In the genomic region with DNA sequence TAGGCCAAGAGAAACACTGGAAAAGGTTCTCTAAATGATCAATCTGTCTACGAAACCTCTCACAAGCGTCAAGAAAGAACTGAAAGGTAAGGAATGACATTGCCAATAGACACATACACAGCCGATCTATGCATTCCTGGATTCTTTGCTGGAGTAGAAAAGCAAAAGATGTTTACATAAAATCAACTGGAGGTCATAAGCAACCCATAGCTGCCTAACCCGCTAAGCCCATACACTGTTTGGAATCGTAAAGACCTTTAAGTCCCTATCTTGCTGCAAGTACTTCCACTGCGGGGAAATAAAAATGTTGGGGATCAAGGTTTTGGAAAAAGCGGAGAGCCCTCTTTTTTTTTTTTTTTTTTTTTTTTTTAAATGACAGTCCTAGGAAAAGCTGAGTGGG, we compare ENCODE assay signal across 8 mouse cellular contexts. TPM values are rescaled to one million over a fixed set of nuclear protein-coding genes. Genes with fewer than 3 reads are reported as not detected.
A peak's percentile ranks its signal among the peaks of the same experiment; 100 is the strongest.
DNase-seq lines count a peak whose midpoint lies in the region; ATAC-seq and TF ChIP-seq lines count a peak whose summit lies in the region.

No protein-coding gene starts in this region.

- H3K79me2 ChIP-seq in liver, adult 2 months (ENCODE audit: control insufficient read depth, insufficient read depth, low read length), result peaks cover 7% of the 10 kb centered on the region; the same call in 1 of the 2 replicates

- WGBS in liver, adult 2 months, result 8% methylated on average over 7 of the region's 7 CpGs
- 32% methylated on average over 7 of the region's 7 CpGs for WGBS in embryonic facial prominence, embryonic 14.5 days
- 20% methylated on average over 7 of the region's 7 CpGs for WGBS in intestine, postnatal 0 days
- WGBS in neural tube, embryonic 14.5 days, result 41% methylated on average over 7 of the region's 7 CpGs

- no peak for ATAC-seq in embryonic facial prominence, embryonic 14.5 days (ENCODE audit: low read depth)
- ATAC-seq in intestine, postnatal 0 days, result no peak
- ATAC-seq in neural tube, embryonic 14.5 days (ENCODE audit: low read depth), result no peak

- H3K9ac ChIP-seq in liver, adult 2 months (ENCODE audit: low read depth, low read length), result peak overlapping the region; percentile 88
- peak overlapping the region; percentile 90 for H3K9ac ChIP-seq in embryonic facial prominence, embryonic 14.5 days (ENCODE audit: low read depth, low read length)
- H3K9ac ChIP-seq in intestine, postnatal 0 days (ENCODE audit: low read depth, low read length), result peak overlapping the region; percentile 90
- peak overlapping the region; percentile 82 for H3K9ac ChIP-seq in neural tube, embryonic 14.5 days (replicated peaks; ENCODE audit: low read depth, low read length)

- peak; percentile 43 for DNase-seq in liver, adult 2 months (ENCODE audit: extremely low read depth, low read depth, low spot score)
- DNase-seq in liver, result no peak
- no peak for DNase-seq in embryonic facial prominence, embryonic 14.5 days (ENCODE audit: low spot score)
- no peak for DNase-seq in adrenal gland, postnatal 14 days
- DNase-seq in urinary bladder, postnatal 10 days (ENCODE audit: low spot score), result no peak
- DNase-seq in thymus, postnatal 36 days, result no peak

- no peaks in the 10 kb centered on the region for H3K27me3 ChIP-seq in liver, adult 2 months (ENCODE audit: control insufficient read depth, insufficient read depth, low read length)
- H3K27me3 ChIP-seq in embryonic facial prominence, embryonic 14.5 days (replicated peaks; ENCODE audit: control insufficient read depth, insufficient read depth, low read length), result no peaks in the 10 kb centered on the region
- H3K27me3 ChIP-seq in intestine, postnatal 0 days (replicated peaks; ENCODE audit: control insufficient read depth, insufficient read depth, low read length), result no peaks in the 10 kb centered on the region
- H3K27me3 ChIP-seq in neural tube, embryonic 14.5 days (ENCODE audit: control insufficient read depth, insufficient read depth, low read length), result no peaks in the 10 kb centered on the region

- H3K36me3 ChIP-seq in liver, adult 2 months (ENCODE audit: control insufficient read depth, insufficient read depth, low read length), result no peaks in the 10 kb centered on the region
- peaks cover 9% of the 10 kb centered on the region for H3K36me3 ChIP-seq in embryonic facial prominence, embryonic 14.5 days (ENCODE audit: control insufficient read depth, insufficient read depth, low read length)
- no peaks in the 10 kb centered on the region for H3K36me3 ChIP-seq in intestine, postnatal 0 days (ENCODE audit: control insufficient read depth, insufficient read depth)
- H3K36me3 ChIP-seq in neural tube, embryonic 14.5 days (ENCODE audit: control insufficient read depth, insufficient read depth, low read length), result no peaks in the 10 kb centered on the region

- peaks cover 12% of the 10 kb centered on the region; the same call in 1 of the 2 replicates for H3K4me1 ChIP-seq in liver, adult 2 months (ENCODE audit: control insufficient read depth, insufficient read depth, low read length)
- H3K4me1 ChIP-seq in embryonic facial prominence, embryonic 14.5 days (ENCODE audit: control insufficient read depth, insufficient read depth, low read length), result peaks cover 23% of the 10 kb centered on the region
- 0 out of 2 replicates have a peak, but pooled peaks cover 6% of the 10 kb centered on the region for H3K4me1 ChIP-seq in intestine, postnatal 0 days (replicated peaks; ENCODE audit: control insufficient read depth, insufficient read depth, low read length)
- H3K4me1 ChIP-seq in neural tube, embryonic 14.5 days (ENCODE audit: control insufficient read depth, insufficient read depth, low read length), result peaks cover 24% of the 10 kb centered on the region

- no peak for TF ChIP-seq POLR2A in liver, adult 2 months (IDR thresholded peaks at IDR 0.05; ENCODE audit: extremely low read depth, insufficient read depth, low read length)

- peak overlapping the region; percentile 92 for H3K27ac ChIP-seq in liver, adult 2 months (replicated peaks; ENCODE audit: insufficient read depth, low read depth, low read length)
- H3K27ac ChIP-seq in embryonic facial prominence, embryonic 14.5 days (replicated peaks; ENCODE audit: low read depth, low read length), result no peak overlapping the region
- H3K27ac ChIP-seq in intestine, postnatal 0 days (ENCODE audit: low read depth, low read length), result peak overlapping the region; percentile 87
- H3K27ac ChIP-seq in neural tube, embryonic 14.5 days (ENCODE audit: low read depth, low read length), result no peak overlapping the region

- peak overlapping the region; percentile 88 for H3K4me3 ChIP-seq in liver, adult 2 months (ENCODE audit: insufficient read depth, low read depth, low read length)
- H3K4me3 ChIP-seq in embryonic facial prominence, embryonic 14.5 days (ENCODE audit: low read depth, low read length), result peak overlapping the region; percentile 84
- peak overlapping the region; percentile 84 for H3K4me3 ChIP-seq in intestine, postnatal 0 days (ENCODE audit: low read depth, low read length)
- peak overlapping the region; percentile 83 for H3K4me3 ChIP-seq in neural tube, embryonic 14.5 days (ENCODE audit: low read depth, low read length)

- no peak for TF ChIP-seq CTCF in liver, adult 2 months (IDR thresholded peaks at IDR 0.05; ENCODE audit: low read depth, low read length)
- TF ChIP-seq CTCF in intestine, postnatal 0 days (IDR thresholded peaks at IDR 0.05; ENCODE audit: low read depth), result no peak

- peak overlapping the region; percentile 71 for H3K4me2 ChIP-seq in embryonic facial prominence, embryonic 14.5 days (ENCODE audit: low read depth, low read length)
- peak overlapping the region; percentile 83 for H3K4me2 ChIP-seq in intestine, postnatal 0 days (replicated peaks; ENCODE audit: low read depth)
- H3K4me2 ChIP-seq in neural tube, embryonic 14.5 days (ENCODE audit: low read depth, low read length), result peak overlapping the region; percentile 69

- no peaks in the 10 kb centered on the region for H3K9me3 ChIP-seq in embryonic facial prominence, embryonic 14.5 days (ENCODE audit: control insufficient read depth, low read length)
- no peaks in the 10 kb centered on the region for H3K9me3 ChIP-seq in intestine, postnatal 0 days (ENCODE audit: control insufficient read depth)
- no peaks in the 10 kb centered on the region for H3K9me3 ChIP-seq in neural tube, embryonic 14.5 days (ENCODE audit: control insufficient read depth, low read length)

RNA-seq across cellular contexts. Expression of gene Vmp1, which starts 0.8 kb away (rescaled TPM):
- total RNA-seq in liver, adult 2 months (2014; rRNA removed), result 91.9 and 93.6 TPM in 2 replicates
- 37.8 and 43.6 TPM in 2 replicates for polyA plus RNA-seq in liver, adult 2 months (2012; rRNA removed)
- 86.6 and 96.2 TPM in 2 replicates for polyA plus RNA-seq in embryonic facial prominence, embryonic 14.5 days (2014; fragmentation: Nextera tagmentation; extraction: Ambion mirVana)
- 387 and 408 TPM in 2 replicates for polyA plus RNA-seq in intestine, postnatal 0 days (2015; fragmentation: Nextera tagmentation; extraction: Ambion mirVana)
- polyA plus RNA-seq in neural tube, embryonic 14.5 days (2014; fragmentation: Nextera tagmentation; extraction: Ambion mirVana), result 136 and 151 TPM in 2 replicates
- 118 and 119 TPM in 2 replicates for total RNA-seq in adrenal gland, postnatal 14 days (2021)

RNA-seq across cellular contexts. Expression of gene Ptrh2, which starts 0.9 kb away (rescaled TPM):
- total RNA-seq in liver, adult 2 months (2014; rRNA removed), result 8.1 and 9.2 TPM in 2 replicates
- polyA plus RNA-seq in liver, adult 2 months (2012; rRNA removed), result 5.0 and 5.2 TPM in 2 replicates
- 25.9 and 26.9 TPM in 2 replicates for polyA plus RNA-seq in embryonic facial prominence, embryonic 14.5 days (2014; fragmentation: Nextera tagmentation; extraction: Ambion mirVana)
- 14.2 and 14.6 TPM in 2 replicates for polyA plus RNA-seq in intestine, postnatal 0 days (2015; fragmentation: Nextera tagmentation; extraction: Ambion mirVana)
- polyA plus RNA-seq in neural tube, embryonic 14.5 days (2014; fragmentation: Nextera tagmentation; extraction: Ambion mirVana), result 31.9 and 33.9 TPM in 2 replicates
- 16.4 and 17.4 TPM in 2 replicates for total RNA-seq in adrenal gland, postnatal 14 days (2021)

Comparison
In these comparisons a context has a peak if more than half of its experiments do, and no peak if none do; other contexts are left out.
1. H3K27ac ChIP-seq: peak in liver, adult 2 months (single experiment) and intestine, postnatal 0 days (single experiment); none in embryonic facial prominence, embryonic 14.5 days (single experiment) and neural tube, embryonic 14.5 days (single experiment).
2. Peak in every context shown above with its lines, with median percentiles within 50 percentile points of each other: H3K4me3 ChIP-seq, H3K9ac ChIP-seq and H3K4me2 ChIP-seq.